Mouse (Mus musculus) kidney, embryonic 15.5 days (tissue): ENCODE results near the gene Gm14085. TPM values are rescaled to one million over a fixed set of nuclear protein-coding genes. Genes with fewer than 3 reads are reported as not detected.

ENCODE experiments used
- ATAC-seq: fragments of 200-750 bp; cut with Nextera tagmentation; replicated peaks from 2 replicates; pipeline ENCODE4 v1.8.0; 2017; ENCODE audit warnings: moderate TSS enrichment; ENCODE audit not compliant: low FRiP score
- H3K27ac ChIP-seq: fragments of 300-500 bp; sonication (generic); 2 replicates; pipeline ENCODE4 v1.5.1; 2015; ENCODE audit warnings: mild to moderate bottlenecking, inconsistent platforms
- H3K27me3 ChIP-seq: fragments of 300-500 bp; sonication (generic); 2 replicates; pipeline ENCODE4 v1.6.1; 2015; ENCODE audit warnings: inconsistent platforms
- H3K36me3 ChIP-seq: fragments of 300-500 bp; sonication (generic); 2 replicates; pipeline ENCODE4 v1.6.1; 2015; ENCODE audit warnings: inconsistent platforms
- H3K4me1 ChIP-seq: fragments of 300-500 bp; sonication (generic); 2 replicates; pipeline ENCODE4 v1.6.1; 2015; ENCODE audit warnings: inconsistent platforms
- H3K4me2 ChIP-seq: fragments of 300-500 bp; sonication (generic); 2 replicates; pipeline ENCODE4 v1.6.1; 2015; ENCODE audit warnings: moderate library complexity, mild to moderate bottlenecking, inconsistent platforms
- H3K4me3 ChIP-seq: fragments of 300-500 bp; sonication (generic); replicated peaks from 2 replicates; pipeline ENCODE4 v1.5.1; 2015; ENCODE audit warnings: mild to moderate bottlenecking, inconsistent platforms
- H3K9ac ChIP-seq: fragments of 300-500 bp; sonication (generic); 2 replicates; pipeline ENCODE4 v1.6.1; 2015; ENCODE audit warnings: mild to moderate bottlenecking, inconsistent platforms
- H3K9me3 ChIP-seq: fragments of 300-500 bp; sonication (generic); replicated peaks from 2 replicates; pipeline ENCODE4 v1.6.1; 2016; ENCODE audit warnings: inconsistent platforms
- WGBS: fragments of 180-500 bp; shearing (Covaris S2); methylation state at CpG from one replicate; pipeline ENCODE4 v1.1.7; 2015; ENCODE audit warnings: mixed read lengths; 5-methylcytosine and 5-hydroxymethylcytosine counted together
- polyA plus RNA-seq: library from polyadenylated mRNA; unstranded; fragments of >200 nt; fragmentation: Nextera tagmentation; extraction: Ambion mirVana; gene quantifications from 2 replicates; pipeline ENCODE4 v1.2.1, GENCODE M21; 2015

Gene Gm14085
- polyA plus RNA-seq, 1 experiment from 2014 or later = 0.12 TPM

DNA sequence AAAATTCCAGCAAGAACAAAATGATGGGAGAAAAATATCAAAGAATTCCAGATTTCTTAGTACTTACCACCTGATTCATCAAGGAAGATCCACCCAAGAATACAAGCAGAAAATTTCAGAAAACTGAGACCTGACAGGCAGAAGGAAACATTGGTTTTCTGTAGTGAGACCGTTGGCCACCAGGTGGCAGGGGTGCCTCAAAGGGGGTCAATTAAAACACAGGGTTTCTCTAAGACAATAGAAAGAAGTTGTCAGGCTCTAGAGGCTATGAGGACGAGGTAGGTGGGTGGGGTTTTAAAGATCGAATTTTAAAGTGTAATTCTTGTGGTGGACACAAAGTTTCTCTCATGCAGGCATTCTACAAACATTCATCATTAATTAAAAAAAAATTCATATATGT, 84.7 kb downstream of the Gm14085 start:
- Histone ChIP-seq H3K9ac (no peak overlapping the region), H3K36me3 (no peaks in the 10 kb centered on the region), H3K4me1 (no peaks in the 10 kb centered on the region), H3K27me3 (no peaks in the 10 kb centered on the region), H3K9me3 (no peaks in the 10 kb centered on the region), H3K4me3 (no peak overlapping the region), H3K27ac (no peak overlapping the region), H3K4me2 (no peak overlapping the region)
- WGBS = 6% methylated on average over 3 of the region's 3 CpGs
- peak; percentile 66; the same call in 1 of the 2 replicates for ATAC-seq

DNA sequence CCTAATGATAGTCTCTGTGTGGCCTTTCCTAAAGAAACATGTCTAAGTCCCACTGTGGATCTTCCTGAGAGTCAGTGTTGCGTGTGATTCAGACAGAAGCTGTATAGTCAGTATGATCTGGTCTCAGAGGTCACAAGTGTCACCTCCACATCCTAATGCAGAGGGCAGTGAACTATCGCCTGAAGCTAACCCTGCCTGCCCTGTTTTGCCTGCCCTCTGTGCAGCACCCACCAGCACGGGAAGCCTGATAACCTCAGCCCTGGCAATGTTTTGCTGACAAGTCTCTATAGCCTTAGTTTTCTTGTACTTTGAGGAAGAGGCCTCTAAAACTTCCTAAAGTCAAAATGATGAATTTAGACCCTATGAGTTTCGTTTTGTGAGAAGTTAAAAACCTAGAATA, 85.7 kb downstream of the Gm14085 start:
- no peaks in the 10 kb centered on the region for H3K36me3 ChIP-seq
- no peak overlapping the region for H3K4me2 ChIP-seq
- no peak for ATAC-seq
- peaks cover under 1% of the 10 kb centered on the region for H3K4me1 ChIP-seq
- no peak overlapping the region for H3K4me3 ChIP-seq
- no peaks in the 10 kb centered on the region for H3K9me3 ChIP-seq
- no peaks in the 10 kb centered on the region for H3K27me3 ChIP-seq
- WGBS = 77% methylated on average over 4 of the region's 4 CpGs
- no peak overlapping the region for H3K9ac ChIP-seq
- no peak overlapping the region for H3K27ac ChIP-seq

- H3K27me3 ChIP-seq = no peaks in the 10 kb centered on the region
These were observed 86.6 kb downstream of the Gm14085 start for GRCm38 (mm10) chr2:122571326-122571725.

DNA sequence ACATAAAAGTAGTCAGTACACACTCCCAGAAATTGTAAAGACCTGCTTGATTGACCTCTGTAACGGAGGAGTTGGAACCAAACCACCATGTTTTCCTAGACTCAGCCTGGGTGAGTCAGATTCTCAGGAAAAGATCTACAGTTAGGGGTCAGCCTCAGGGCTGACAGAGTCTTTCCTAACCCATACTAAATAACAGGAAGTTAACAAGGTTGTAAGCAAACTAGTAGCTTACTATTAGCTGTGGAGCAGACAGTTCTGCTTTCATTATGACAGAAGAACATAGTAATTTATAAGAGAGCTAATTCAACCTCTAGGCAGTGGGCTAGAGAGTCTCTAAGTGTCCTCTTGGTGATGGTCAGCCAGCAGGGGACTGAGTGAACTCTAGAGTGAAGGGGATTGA, 87.7 kb downstream of the Gm14085 start:
- Histone ChIP-seq H3K27ac (no peak overlapping the region), H3K9ac (no peak overlapping the region), H3K36me3 (no peaks in the 10 kb centered on the region), H3K9me3 (no peaks in the 10 kb centered on the region), H3K4me2 (no peak overlapping the region), H3K4me1 (peaks cover 3% of the 10 kb centered on the region), H3K27me3 (no peaks in the 10 kb centered on the region), H3K4me3 (no peak overlapping the region)
- ATAC-seq = no peak
- 59% methylated on average over 1 of the region's 1 CpGs for WGBS

More at GRCm38 (mm10) chr2:122571326-122571725, 86.6 kb downstream of the Gm14085 start:
- H3K27ac ChIP-seq = no peak overlapping the region
- ATAC-seq = no peak
- H3K9ac ChIP-seq = no peak overlapping the region
- no peak overlapping the region for H3K4me3 ChIP-seq
- no peaks in the 10 kb centered on the region for H3K36me3 ChIP-seq
- H3K4me2 ChIP-seq = no peak overlapping the region
- peaks cover 3% of the 10 kb centered on the region for H3K4me1 ChIP-seq
- H3K9me3 ChIP-seq = no peaks in the 10 kb centered on the region
- WGBS = 84% methylated on average over 4 of the region's 4 CpGs

- 64% methylated on average over 11 of the region's 11 CpGs for WGBS
- Histone ChIP-seq H3K9ac (no peak overlapping the region), H3K4me2 (no peak overlapping the region), H3K27ac (0 out of 2 replicates have a peak overlapping the region, but pooled peaks have one; percentile 1), H3K27me3 (no peaks in the 10 kb centered on the region), H3K4me3 (no peak overlapping the region), H3K9me3 (no peaks in the 10 kb centered on the region), H3K36me3 (no peaks in the 10 kb centered on the region), H3K4me1 (peaks cover 3% of the 10 kb centered on the region)
- ATAC-seq = no peak
These were observed 90.7 kb downstream of the Gm14085 start for GRCm38 (mm10) chr2:122575470-122575869.

GRCm38 (mm10) chr2:122576295-122576694, 91.6 kb downstream of the Gm14085 start:
- H3K9ac ChIP-seq = no peak overlapping the region
- no peaks in the 10 kb centered on the region for H3K27me3 ChIP-seq
- H3K36me3 ChIP-seq = no peaks in the 10 kb centered on the region
- no peaks in the 10 kb centered on the region for H3K9me3 ChIP-seq
- no peak overlapping the region for H3K4me2 ChIP-seq
- H3K27ac ChIP-seq = peak overlapping the region; percentile 66; the same call in 1 of the 2 replicates
- H3K4me1 ChIP-seq = peaks cover 4% of the 10 kb centered on the region
- no peak for ATAC-seq
- no peak overlapping the region for H3K4me3 ChIP-seq
- WGBS = 41% methylated on average over 5 of the region's 5 CpGs

DNA sequence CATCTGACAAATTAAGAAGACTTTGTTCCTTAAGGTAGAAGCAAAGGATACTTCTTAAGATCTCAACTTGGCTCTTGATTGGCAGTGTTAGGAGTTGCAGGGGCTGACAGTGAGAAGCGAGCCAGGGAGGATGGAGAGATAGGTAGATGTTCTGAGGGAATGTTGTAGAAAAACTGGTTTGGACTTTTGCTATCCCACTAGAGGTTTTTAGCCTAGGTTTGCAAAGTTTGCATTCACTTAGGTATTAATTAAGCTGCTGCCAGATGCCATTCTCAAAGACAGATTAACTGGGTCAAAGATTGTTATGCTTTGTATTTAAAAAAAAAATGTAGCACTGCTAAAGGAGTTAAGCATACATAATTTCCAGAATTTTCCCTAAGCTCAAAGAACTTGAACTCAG, 92.6 kb downstream of the Gm14085 start:
- Histone ChIP-seq H3K9ac (no peak overlapping the region), H3K9me3 (no peaks in the 10 kb centered on the region), H3K4me2 (no peak overlapping the region), H3K27ac (no peak overlapping the region), H3K27me3 (no peaks in the 10 kb centered on the region), H3K36me3 (no peaks in the 10 kb centered on the region), H3K4me1 (peaks cover 7% of the 10 kb centered on the region), H3K4me3 (no peak overlapping the region)
- ATAC-seq = no peak
- whole genome bisulfite sequencing = 71% methylated on average over 1 of the region's 1 CpGs

Other genes starting within 250 kb of the Gm14085 start
- 0.10 and 0.19 TPM in 2 replicates for gene Duox2, start 186.5 kb upstream of the Gm14085 start, polyA plus RNA-seq
- 0.17 TPM in 1 of 2 replicates, not detected in the other for gene Duoxa2, start 186.0 kb upstream of the Gm14085 start, polyA plus RNA-seq
- gene Duoxa1, start 171.2 kb upstream of the Gm14085 start, polyA plus RNA-seq = 0.10 TPM in 1 of 2 replicates, not detected in the other
- 0.04 TPM in 1 of 2 replicates, not detected in the other for gene Duox1, start 169.3 kb upstream of the Gm14085 start, polyA plus RNA-seq
- 2.4 and 2.6 TPM in 2 replicates for gene Shf, start 115.8 kb upstream of the Gm14085 start, polyA plus RNA-seq
- gene Slc28a2, start 58.5 kb upstream of the Gm14085 start, polyA plus RNA-seq = 0.54 and 0.82 TPM in 2 replicates
- gene Gatm, start 126.4 kb downstream of the Gm14085 start, polyA plus RNA-seq = 44.2 and 49.6 TPM in 2 replicates
- 0.34 and 0.99 TPM in 2 replicates for gene AA467197, start 152.0 kb downstream of the Gm14085 start, polyA plus RNA-seq
- 6.9 TPM in 2 replicates for gene Slc30a4, start 217.7 kb downstream of the Gm14085 start, polyA plus RNA-seq